Comparison of ENCODE assay signal across 8 mouse cellular contexts in genomic region chr4:32984801-32985675, GRCm38 (mm10). TPM values are rescaled to one million over a fixed set of nuclear protein-coding genes. Genes with fewer than 3 reads are reported as not detected.
DNase-seq lines count a peak whose midpoint lies in the region; ATAC-seq and TF ChIP-seq lines count a peak whose summit lies in the region.

No protein-coding gene starts in this region.

- H3K27me3 ChIP-seq in hindbrain, postnatal 0 days (ENCODE audit: insufficient read depth, low read length): no peaks in the 10 kb centered on the region
- H3K27me3 ChIP-seq in midbrain, embryonic 12.5 days: peaks cover 12% of the 10 kb centered on the region; the same call in 1 of the 2 replicates

- H3K36me3 ChIP-seq in hindbrain, postnatal 0 days (ENCODE audit: insufficient read depth, low read length): no peaks in the 10 kb centered on the region
- no peaks in the 10 kb centered on the region for H3K36me3 ChIP-seq in midbrain, embryonic 12.5 days

- H3K4me3 ChIP-seq in hindbrain, postnatal 0 days (ENCODE audit: low read length): peak overlapping the region; percentile 93
- peak overlapping the region; percentile 93 for H3K4me3 ChIP-seq in midbrain, embryonic 12.5 days

- WGBS in hindbrain, postnatal 0 days: 11% methylated on average over 13 of the region's 13 CpGs
- WGBS in midbrain, embryonic 12.5 days: 6% methylated on average over 13 of the region's 13 CpGs

- H3K4me2 ChIP-seq in hindbrain, postnatal 0 days (ENCODE audit: low read depth, low read length): peak overlapping the region; percentile 96
- H3K4me2 ChIP-seq in midbrain, embryonic 12.5 days (replicated peaks): peak overlapping the region; percentile 88

- TF ChIP-seq CTCF in hindbrain, postnatal 0 days (IDR thresholded peaks at IDR 0.05; ENCODE audit: low read depth): peak; percentile 62

- H3K4me1 ChIP-seq in hindbrain, postnatal 0 days (ENCODE audit: insufficient read depth, low read length): 0 out of 2 replicates have a peak, but pooled peaks cover 7% of the 10 kb centered on the region
- H3K4me1 ChIP-seq in midbrain, embryonic 12.5 days: peaks cover 29% of the 10 kb centered on the region

- no peaks in the 10 kb centered on the region for H3K9me3 ChIP-seq in hindbrain, postnatal 0 days (ENCODE audit: low read length)
- no peaks in the 10 kb centered on the region for H3K9me3 ChIP-seq in midbrain, embryonic 12.5 days

- ATAC-seq in hindbrain, postnatal 0 days: no peak
- no peak for ATAC-seq in midbrain, embryonic 12.5 days (ENCODE audit: low FRiP score, low read depth)
- no peak for ATAC-seq in megakaryocyte progenitor cell, adult 5-6 weeks (replicated peaks; ENCODE audit: poor library complexity)

- H3K9ac ChIP-seq in hindbrain, postnatal 0 days (replicated peaks; ENCODE audit: low read length): peak overlapping the region; percentile 9; the same call in 1 of the 2 replicates
- H3K9ac ChIP-seq in midbrain, embryonic 12.5 days (replicated peaks): peak overlapping the region; percentile 94

- peak; percentile 16 for DNase-seq in adrenal gland, postnatal 14 days
- no peak for DNase-seq in adrenal gland, postnatal 10 days
- peak; percentile 19 for DNase-seq in right cerebral cortex, adult 18-20 months
- DNase-seq in right cerebral cortex, postnatal 14 days: no peak
- peak; percentile 50 for DNase-seq in hindbrain, postnatal 0 days (ENCODE audit: low spot score)
- DNase-seq in thymus, postnatal 10 days (ENCODE audit: low spot score in 2 of 2): peak; percentile 7 to 32

- H3K27ac ChIP-seq in hindbrain, postnatal 0 days: no peak overlapping the region
- peak overlapping the region; percentile 94 for H3K27ac ChIP-seq in midbrain, embryonic 12.5 days (replicated peaks)

RNA-seq across cellular contexts. Expression of gene Rragd, which starts 2.2 kb away (rescaled TPM):
- total RNA-seq in adrenal gland, postnatal 14 days (2021): 5.7 and 8.7 TPM in 2 replicates
- 10 to 100 TPM in 1 of 2 experiments, 1 to 10 TPM in 1; 7.4 to 11.0 TPM for total RNA-seq in adrenal gland, postnatal 10 days (2021)
- total RNA-seq in hindbrain, postnatal 0 days (2014; rRNA removed): 37.1 and 37.5 TPM in 2 replicates
- polyA plus RNA-seq in hindbrain, postnatal 0 days (2015; fragmentation: Nextera tagmentation; extraction: Ambion mirVana): 26.1 and 29.3 TPM in 2 replicates
- polyA plus RNA-seq in midbrain, embryonic 12.5 days (2016; fragmentation: Nextera tagmentation; extraction: Ambion mirVana): 38.3 and 44.0 TPM in 2 replicates
- total RNA-seq in megakaryocyte progenitor cell, adult 5-6 weeks (2015): not detected in 2 replicates
- 0.10 TPM in 1 of 2 replicates, not detected in the other for total RNA-seq in megakaryocyte progenitor cell, adult 5-6 weeks (2017)

RNA-seq across cellular contexts. Expression of gene Ankrd6, which starts 34.4 kb away (rescaled TPM):
- 3.0 and 5.4 TPM in 2 replicates for total RNA-seq in adrenal gland, postnatal 14 days (2021)
- 1 to 10 TPM; 4.8 to 5.4 TPM for total RNA-seq in adrenal gland, postnatal 10 days (2021)
- 26.5 and 32.3 TPM in 2 replicates for total RNA-seq in hindbrain, postnatal 0 days (2014; rRNA removed)
- polyA plus RNA-seq in hindbrain, postnatal 0 days (2015; fragmentation: Nextera tagmentation; extraction: Ambion mirVana): 17.3 and 18.3 TPM in 2 replicates
- 36.7 and 39.9 TPM in 2 replicates for polyA plus RNA-seq in midbrain, embryonic 12.5 days (2016; fragmentation: Nextera tagmentation; extraction: Ambion mirVana)
- total RNA-seq in megakaryocyte progenitor cell, adult 5-6 weeks (2015): 0.59 and 0.76 TPM in 2 replicates
- 0.92 and 0.95 TPM in 2 replicates for total RNA-seq in megakaryocyte progenitor cell, adult 5-6 weeks (2017)

RNA-seq across cellular contexts. Expression of gene Ube2j1, which starts 46.2 kb away (rescaled TPM):
- 80.8 and 82.9 TPM in 2 replicates for total RNA-seq in adrenal gland, postnatal 14 days (2021)
- total RNA-seq in adrenal gland, postnatal 10 days (2021): 10 to 100 TPM; 64.9 to 77.5 TPM
- 104 TPM in 2 replicates for total RNA-seq in hindbrain, postnatal 0 days (2014; rRNA removed)
- polyA plus RNA-seq in hindbrain, postnatal 0 days (2015; fragmentation: Nextera tagmentation; extraction: Ambion mirVana): 67.5 and 71.5 TPM in 2 replicates
- 51.7 and 55.1 TPM in 2 replicates for polyA plus RNA-seq in midbrain, embryonic 12.5 days (2016; fragmentation: Nextera tagmentation; extraction: Ambion mirVana)
- 52.8 and 54.9 TPM in 2 replicates for total RNA-seq in megakaryocyte progenitor cell, adult 5-6 weeks (2015)
- total RNA-seq in megakaryocyte progenitor cell, adult 5-6 weeks (2017): 48.5 and 48.9 TPM in 2 replicates

Comparison
In these comparisons a context has a peak if more than half of its experiments do, and no peak if none do; other contexts are left out.
1. DNase-seq: peak in adrenal gland, postnatal 14 days (single experiment), right cerebral cortex, adult 18-20 months (single experiment), hindbrain, postnatal 0 days (single experiment) and thymus, postnatal 10 days (2 of 2); none in adrenal gland, postnatal 10 days (single experiment) and right cerebral cortex, postnatal 14 days (single experiment).